Mouse (Mus musculus): Measurements from ENCODE around the gene Hdgf. TPM values are rescaled to one million over a fixed set of nuclear protein-coding genes. Genes with fewer than 3 reads are reported as not detected.
A peak's percentile ranks its signal among the peaks of the same experiment; 100 is the strongest.

Hdgf gene
- total RNA-seq, 2 experiments from 2014 or later = 108 to 112 TPM

DNA sequence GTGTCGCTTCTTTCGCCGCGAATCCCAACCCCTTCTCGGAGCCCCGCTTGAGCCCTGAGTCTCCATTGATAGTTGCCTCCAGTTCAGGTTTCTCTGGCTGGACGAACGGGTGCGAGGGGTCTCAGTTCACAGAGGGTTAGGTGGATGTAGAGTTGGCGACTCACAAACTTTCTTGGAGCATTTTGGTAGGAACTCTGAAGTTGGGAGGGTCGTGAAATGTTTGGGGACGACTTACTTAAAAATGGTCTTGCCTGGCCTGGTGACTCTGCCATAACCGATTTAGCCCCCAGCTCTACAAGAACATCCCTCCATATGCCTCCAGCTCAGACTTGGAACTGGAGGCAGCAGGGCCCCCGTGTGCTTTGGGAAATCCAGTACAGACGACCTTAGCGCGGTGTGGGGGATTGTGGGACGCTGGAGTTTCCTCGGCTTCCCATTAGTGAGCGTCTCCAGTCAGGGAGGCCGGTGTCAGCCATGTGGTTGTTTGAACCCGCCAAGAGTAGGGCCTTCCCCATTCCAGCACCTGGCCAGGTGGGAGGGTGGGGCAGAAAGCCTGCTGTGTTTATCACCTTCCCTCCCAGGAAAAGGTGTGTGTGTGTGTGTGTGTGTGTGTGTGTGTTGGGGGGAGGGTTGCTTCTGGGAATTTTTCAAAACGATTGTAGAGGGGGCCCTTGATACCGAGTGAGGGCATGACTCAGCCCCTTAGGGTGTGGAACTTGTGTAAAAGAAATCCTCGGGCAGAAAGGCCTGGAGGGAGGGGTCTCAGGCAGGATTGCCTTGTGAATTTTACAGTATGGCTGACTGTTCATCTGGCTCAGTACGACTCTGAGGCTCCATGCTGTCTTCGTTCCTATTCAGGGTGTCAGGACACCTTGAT is 1.1 kb downstream of the Hdgf start:
- intact Hi-C loops (cut with DNase I) = loop anchor here (1.0 kb wide), 1 partner anchor 21 kb away; no protein-coding TSS in a partner anchor
- no peak for DNase-seq (ENCODE audit: low spot score)

DNA sequence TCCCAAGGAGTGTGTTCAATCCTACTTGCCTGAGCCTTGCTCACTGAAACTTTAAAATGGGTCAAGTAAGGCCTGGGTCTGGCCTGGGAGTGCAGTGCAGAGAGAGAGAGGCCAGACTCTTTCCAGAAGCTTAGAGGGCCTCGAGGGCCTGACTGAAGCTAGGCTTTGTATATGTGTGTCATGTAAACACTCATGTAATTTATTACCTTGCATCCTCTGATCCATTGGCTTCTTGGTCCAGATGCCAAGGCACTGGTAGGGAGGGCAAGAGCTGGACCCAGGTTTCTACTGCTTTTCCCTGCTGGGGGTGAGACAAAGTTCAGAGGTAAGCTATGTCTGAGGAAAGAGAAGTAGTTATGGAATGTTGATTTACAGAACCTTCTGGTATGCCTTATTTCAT is 1.8 kb downstream of the Hdgf start:
- no peak for DNase-seq (ENCODE audit: low spot score)
- intact Hi-C loops (cut with DNase I) = no loop called here

DNA sequence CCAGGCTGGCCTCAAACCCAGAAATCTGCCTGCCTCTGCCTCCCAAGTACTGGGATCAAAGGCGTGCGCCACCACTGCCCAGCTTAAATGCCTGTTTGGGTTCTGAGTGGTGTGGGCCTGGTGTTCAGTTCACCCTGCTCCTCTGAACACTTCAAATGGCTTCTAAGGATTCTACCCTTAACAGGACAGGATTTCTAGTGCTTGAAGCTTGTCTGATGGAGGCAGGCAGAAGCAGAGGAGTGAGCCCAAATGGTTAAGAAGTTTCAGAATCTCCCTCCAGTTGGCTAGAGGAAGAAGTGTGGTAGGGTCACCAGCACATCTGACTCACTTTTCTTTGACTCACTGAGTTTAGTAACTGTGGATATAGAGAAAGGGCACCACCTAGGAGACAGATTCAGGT is 3.3 kb downstream of the Hdgf start:
- intact Hi-C loops (cut with DNase I) = no loop called here
- DNase-seq (ENCODE audit: low spot score) = no peak

DNA sequence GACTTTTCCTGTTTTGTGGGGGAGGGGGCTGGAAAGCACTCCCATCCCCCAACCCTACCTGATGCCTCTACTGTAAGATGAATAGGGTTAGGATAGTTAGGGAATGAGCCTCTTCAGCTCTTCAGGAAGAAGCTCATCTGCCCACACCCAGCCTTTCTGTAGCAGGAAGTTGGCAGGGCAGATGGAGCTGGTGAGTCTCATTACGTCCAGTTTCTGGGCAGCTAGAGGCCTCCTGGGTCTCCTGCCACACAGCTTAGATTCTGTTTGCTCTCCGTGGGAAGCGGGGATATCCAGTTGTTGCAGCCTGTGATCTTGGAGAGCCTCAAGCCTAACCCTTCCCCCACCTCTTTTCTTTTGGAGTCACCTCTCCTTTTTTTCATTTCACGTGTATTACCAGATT is 3.8 kb downstream of the Hdgf start:
- DNase-seq (ENCODE audit: low spot score) = no peak
- intact Hi-C loops (cut with DNase I) = no loop called here

DNA sequence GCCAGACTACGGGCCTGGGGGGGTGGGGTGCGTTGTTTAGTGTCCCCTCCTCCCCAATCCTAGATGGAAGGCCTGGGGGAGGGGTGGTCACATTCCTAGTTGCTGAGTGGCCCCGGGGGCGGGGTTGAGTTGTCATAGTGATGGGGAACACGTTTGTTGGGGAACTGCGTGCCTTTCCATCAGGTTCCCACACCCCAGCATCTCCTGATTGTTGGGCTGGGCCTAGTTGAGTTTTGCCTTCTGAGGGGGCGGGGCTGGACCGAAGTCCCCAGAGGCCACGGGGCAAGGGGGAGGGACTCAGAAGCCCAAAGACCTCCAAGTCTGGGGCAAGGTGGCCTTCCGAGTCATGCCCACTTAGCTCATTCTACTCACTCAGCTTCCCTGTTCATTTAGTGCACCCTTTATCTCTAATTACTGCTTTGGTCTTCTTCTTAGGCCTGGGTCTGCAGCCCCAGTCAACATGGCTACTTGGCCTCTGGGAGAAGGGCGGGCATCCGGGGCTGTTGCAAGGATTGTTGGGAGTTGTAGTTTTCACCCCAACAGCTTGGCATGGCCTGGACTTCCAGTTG is 4.5 kb downstream of the Hdgf start:
- intact Hi-C loops (cut with DNase I) = no loop called here
- DNase-seq (ENCODE audit: low spot score) = peak; percentile 71

DNA sequence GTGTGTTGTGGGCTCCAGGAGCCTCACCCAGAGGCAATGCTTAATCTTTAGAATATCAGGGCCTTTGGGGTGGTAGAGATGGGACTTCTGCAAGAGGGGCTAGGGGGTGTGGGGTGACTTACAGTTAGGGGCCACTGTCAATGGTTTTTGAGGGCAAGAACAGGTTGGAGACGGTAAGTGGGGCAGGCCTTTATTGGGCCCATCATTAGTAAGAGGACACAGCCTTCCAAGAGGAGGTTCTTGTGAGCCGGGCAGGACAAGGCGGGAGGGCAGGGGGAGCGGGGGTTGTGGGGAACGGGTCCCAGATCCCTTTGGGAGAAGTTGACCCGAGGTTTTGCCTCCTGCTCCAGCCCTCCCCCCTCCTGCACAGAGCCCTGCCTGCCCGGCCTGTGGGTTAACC is 7.4 kb downstream of the Hdgf start:
- no peak for DNase-seq (ENCODE audit: low spot score)
- intact Hi-C loops (cut with DNase I) = no loop called here

DNA sequence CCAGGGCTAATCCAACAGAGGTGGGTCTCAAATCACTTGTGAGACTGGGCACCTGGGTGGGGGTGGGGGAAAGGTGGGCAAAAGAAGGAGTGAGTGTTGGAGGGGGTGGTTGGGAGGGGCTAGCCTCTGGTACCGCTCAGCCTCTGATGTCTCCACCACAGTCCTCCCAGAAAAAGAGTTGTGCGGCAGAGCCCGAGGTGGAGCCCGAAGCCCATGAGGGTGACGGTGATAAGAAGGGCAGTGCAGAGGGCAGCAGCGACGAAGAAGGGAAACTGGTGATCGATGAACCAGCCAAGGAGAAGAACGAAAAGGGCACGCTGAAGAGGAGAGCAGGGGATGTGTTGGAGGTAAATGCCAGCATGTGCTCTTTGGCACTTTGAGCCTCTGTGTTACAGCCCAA is 7.8 kb downstream of the Hdgf start:
- intact Hi-C loops (cut with DNase I) = no loop called here

DNA sequence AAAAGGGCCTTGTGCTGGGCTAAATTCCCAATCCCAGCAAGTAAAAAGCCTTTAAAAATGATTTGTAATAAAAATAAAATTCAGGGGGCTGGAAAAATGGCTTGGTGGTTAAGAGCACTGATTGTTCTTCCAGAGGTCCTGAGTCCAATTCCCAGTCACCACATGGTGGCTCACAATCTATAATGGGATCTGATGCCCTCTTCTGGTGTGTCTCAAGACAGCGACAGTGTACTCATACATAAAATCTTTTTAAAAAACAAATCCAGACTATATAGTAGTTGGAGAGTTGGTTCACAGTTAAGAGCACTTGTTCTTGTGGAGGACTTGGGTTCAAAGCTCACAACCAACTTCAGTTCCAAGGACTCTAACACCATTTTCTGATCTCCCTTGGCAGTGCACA is 10.9 kb downstream of the Hdgf start:
- intact Hi-C loops (cut with DNase I) = no loop called here

More for the DNA sequence above, 7.8 kb downstream of the Hdgf start:
- DNase-seq (ENCODE audit: low spot score) = no peak

DNA sequence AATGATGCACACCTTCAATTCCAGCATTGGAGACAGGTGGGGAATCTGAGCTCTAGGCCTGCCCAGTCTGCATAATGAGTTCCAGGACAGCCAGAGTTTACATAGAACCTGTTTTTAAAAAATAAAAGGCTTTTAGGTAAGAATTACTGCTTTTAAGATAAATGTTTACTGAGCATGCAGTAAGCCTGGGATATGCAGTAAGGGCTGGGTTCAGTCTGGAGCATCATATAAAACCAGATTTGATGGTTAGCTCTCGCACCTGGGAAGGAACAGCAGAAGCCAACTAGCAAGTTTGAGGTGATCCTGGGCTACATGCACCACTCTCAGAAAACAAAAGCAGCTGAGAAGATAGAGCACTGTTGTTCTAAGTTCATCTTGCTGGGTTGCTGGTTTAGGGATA is 12.4 kb downstream of the Hdgf start:
- no peak for DNase-seq (ENCODE audit: low spot score)
- intact Hi-C loops (cut with DNase I) = loop anchor here (1.0 kb wide), 1 partner anchor 32 kb away; no protein-coding TSS in a partner anchor

More for the DNA sequence above, 10.9 kb downstream of the Hdgf start:
- DNase-seq (ENCODE audit: low spot score) = no peak

DNA sequence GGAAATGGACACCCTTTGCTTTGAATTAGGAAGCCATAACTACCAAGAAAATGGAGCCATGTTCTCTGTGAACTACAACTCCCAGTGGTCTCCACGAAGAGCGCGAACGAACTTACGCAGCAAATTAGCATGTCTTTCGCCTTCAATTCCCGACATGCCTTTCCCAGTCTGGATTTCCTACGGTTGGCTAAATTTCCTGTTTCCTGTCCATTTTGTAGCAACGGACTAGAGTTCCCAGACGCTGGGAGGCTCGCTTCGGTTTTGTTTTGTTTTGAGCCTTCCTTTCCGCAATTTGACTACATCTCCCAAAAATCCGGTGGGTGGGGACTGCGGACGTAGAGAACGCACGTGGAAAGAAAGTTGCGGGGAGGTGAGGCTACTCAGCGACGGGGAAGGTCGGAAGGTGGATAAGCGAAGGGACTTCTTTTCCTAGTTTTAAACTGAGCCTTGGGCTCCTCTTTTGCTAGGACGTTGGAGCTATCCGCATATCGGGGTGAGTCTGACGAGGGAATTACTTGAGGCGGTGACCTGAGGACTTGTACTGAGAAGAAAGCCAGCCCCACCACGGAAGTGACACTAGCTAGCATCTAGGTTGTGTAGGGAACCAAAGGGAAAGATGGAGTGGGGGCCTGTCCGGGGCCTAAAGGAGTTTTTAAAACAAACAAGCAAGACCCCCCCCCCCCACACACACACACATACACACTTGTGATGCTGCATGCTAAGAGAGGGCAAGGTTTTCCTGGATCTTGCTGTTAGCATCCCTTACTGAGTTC is 13.4 kb downstream of the Hdgf start, which contains the start of gene Mrpl24:
Gene Mrpl24 (plus strand): TSS at position 171 of the 773 bp plus-strand sequence.
- DNase-seq (ENCODE audit: low spot score) = peak; percentile 69
- intact Hi-C loops (cut with DNase I) = no loop called here

DNA sequence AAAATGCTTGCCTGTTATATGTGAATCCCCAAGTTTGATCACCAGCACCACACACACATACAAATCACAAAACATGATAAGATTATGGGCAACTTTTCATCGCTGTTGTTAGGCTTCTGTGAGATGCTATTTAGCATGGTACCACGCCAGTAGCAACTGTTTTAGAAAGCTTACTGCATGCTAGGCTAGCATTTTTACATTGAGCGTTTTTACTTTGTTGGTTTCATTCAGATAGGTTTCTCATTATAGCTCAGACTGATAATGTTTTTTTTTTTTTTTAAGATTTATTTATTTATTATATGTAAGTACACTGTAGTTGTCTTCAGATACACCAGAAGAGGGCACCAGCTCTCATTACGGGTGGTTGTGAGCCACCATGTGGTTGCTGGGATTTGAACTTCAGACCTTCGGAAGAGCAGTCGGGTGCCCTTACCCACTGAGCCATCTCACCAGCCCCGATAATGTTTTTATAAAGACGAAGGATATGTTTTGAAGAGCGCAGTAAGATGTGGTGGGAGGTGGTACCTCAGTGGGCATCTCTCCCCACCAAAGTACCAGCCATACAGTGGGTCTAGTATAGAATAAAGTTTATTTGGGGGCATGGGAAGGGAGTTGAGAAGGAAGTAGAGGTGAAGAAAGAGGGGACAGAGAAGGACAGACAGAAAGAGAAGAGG is 14.3 kb downstream of the Hdgf start:
- no peak for DNase-seq (ENCODE audit: low spot score)
- intact Hi-C loops (cut with DNase I) = no loop called here

DNA sequence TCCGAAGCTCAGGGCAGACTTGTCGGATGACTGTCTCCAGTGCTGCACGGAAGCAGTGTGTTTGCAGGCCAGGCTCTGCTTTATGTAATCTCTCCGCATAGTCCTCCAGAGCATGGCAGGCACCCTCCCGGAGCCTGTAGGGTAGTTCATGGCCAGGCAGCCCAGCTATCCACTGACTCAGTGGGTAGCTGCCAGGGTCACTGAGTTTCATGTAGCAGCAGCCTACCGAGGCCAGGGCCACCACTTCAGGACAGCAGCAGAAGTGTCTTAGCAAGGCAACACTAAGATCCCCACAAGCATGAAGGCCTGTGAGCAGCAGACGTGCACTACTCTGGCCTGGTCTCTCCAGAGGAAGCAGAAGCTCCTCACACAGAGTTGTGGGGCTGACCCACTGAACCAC is 18.9 kb downstream of the Hdgf start:
- no peak for DNase-seq (ENCODE audit: low spot score)

DNA sequence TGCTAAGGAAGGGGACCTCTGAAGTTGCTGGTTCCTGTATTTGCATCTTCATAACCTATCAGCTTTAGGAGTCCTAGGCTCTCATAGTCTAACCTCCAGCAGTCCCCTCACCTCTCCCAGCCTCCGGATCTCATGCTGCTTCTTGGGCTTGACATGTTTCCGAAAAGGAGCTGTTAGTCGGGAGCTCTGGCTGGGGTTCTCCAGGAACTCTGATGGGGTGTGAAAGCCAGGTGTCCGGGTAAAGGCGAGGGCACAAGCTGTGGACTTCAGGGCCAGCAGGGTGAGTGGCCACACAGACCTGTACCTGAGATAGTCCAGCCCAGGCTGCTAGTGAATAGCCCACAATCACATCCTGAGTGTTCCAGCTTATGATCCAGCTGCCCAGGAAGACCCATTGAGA is 21.3 kb downstream of the Hdgf start:
- intact Hi-C loops (cut with DNase I) = no loop called here
- no peak for DNase-seq (ENCODE audit: low spot score)

More for the DNA sequence above, 18.9 kb downstream of the Hdgf start:
- intact Hi-C loops (cut with DNase I) = no loop called here

DNA sequence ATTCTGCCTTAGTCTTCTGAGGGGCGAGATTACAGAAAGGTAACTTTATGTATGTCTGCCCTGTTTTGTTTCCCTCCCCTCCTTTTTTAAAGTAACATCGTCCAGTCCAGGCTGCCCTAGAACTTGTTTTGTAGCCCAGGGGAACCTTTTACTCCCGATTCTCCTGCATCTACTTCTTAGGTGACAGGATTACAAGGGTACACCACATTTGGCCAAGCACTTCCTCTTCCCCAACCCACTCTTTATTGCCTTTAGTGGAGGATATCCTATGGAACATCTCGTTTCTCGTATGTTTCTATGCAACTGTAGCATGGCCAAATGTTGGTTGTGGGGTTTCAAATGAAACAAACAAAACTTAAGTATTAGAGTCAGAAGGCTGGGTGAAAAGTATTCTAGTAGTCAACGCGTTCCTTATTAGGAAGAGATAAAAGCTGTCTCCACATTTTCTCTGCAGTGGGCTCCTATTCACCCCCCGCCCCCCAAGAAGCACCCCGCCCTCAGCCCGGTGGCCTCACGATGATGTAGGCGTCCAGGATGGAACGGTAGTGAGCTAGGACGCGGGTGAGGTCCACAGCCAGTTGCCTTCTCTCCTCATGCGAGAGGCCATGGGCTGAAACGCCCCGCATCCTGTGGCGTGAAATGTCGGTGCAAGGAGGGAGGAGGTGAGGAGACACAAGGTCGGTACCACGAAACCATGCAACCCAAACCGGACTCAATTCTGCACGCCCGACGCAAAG is 23.4 kb downstream of the Hdgf start:
- intact Hi-C loops (cut with DNase I) = no loop called here
- no peak for DNase-seq (ENCODE audit: low spot score)

DNA sequence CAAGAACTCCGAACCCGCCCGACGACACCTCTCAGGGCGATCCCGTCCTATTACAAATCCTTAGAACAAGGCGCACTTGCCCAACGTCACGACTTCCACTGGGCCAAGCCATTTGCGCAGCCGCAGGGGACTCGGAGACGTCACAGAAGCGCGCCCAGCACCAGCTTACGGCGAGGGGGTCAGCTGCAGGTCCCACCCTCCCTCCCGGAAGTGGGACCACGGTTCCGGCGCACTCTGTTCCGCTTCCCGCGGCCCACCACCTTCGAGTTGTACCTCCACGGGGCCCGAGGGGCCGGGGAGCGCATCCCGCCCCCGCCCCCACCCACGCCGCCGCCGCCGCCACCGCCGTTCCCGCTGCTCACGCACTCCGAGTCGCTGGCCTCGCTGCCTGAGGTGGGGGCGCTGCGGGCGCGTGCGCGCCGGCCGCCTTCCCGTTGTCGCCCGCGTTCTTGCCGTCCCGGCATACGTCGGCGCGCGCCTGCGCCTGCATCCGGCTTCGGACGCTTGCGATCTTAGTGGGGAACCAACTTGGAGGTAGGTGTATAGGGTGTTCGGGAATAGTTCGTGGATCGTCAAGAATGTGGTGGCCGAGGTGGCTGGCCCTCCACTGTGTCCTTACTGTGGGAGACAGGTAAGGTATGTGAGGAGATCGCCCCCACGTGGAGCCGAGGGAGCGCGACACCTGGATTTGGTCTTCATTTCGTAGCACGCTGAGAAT is 24.1 kb downstream of the Hdgf start, which contains the start of the genes Isg20l2 and Rrnad1:
Gene Isg20l2 (plus strand): TSS at position 237 of the 718 bp plus-strand sequence.
Gene Rrnad1 (minus strand): TSS at position 640 of the 718 bp plus-strand sequence.
- peak; percentile 94 for DNase-seq (ENCODE audit: low spot score)
- intact Hi-C loops (cut with DNase I) = no loop called here

DNA sequence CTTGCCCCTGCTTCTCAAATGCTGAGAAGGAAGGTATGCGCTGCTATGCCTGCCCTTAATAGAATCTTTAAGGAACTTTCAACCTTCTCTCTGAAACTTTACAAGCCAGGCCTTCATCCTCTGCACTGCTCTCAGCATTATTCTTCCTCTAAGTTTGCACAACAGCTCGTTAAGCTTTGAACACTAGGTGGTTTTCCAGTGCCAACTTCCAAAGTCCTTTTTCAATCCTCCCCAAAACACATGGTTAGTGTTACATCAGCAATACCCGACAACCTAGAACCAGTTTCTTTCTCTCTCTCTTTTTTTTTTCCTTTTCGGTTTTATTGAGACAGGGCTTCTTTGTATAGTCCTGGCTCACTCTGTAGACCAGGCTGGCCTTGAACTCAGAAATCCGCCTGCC is 27.9 kb downstream of the Hdgf start:
- no peak for DNase-seq (ENCODE audit: low spot score)
- intact Hi-C loops (cut with DNase I) = no loop called here

DNA sequence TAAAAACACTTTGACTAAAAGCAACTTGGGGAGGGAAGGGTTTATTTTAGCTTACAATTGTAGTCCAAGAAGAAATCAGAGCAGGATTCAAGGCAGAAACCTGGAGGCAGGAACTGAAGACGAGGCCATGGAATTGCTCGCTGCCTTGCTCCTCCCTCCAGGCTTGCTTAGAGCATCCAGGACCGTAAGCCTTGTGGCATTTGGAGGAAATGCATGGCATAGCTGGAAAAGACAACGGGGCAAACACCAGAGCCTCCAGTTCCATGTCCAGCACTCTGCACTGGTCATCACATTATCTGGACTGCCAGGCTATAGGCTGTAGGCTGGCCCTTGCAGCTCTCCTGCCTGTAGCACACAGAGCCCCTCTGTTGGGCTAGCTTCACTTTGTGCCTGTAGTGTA is 28.4 kb downstream of the Hdgf start:
- intact Hi-C loops (cut with DNase I) = no loop called here
- no peak for DNase-seq (ENCODE audit: low spot score)

DNA sequence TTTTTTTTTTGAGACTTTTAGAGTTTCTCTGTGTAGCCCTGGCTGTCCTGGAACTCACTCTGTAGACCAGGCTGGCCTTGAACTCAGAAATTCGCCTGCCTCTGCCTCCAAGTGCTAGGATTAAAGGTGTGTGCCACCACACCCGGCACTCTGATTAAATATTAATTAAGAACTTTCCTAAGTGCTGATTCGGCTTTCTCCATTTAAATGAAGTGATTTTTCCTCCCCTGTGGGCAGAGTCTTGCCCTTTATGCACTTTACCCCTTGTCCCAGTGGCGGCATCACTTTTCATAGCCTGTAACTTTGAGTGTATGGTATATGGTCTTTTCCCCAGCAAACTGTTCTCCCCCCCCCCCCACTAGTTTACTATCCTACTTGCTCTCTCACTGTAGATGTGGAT is 29.1 kb downstream of the Hdgf start:
- intact Hi-C loops (cut with DNase I) = loop anchor here (1.0 kb wide), 3 partner anchors 26 to 136 kb away; no protein-coding TSS in a partner anchor
- DNase-seq (ENCODE audit: low spot score) = no peak
